Mouse (Mus musculus) embryonic fibroblast, embryonic 13.5 days (primary cell): ENCODE measurements around the gene Dtd2.

ENCODE experiments used
- CTCF ChIP-seq: IDR thresholded peaks from 2 replicates; pipeline ENCODE4 v1.5.1; 2011; ENCODE audit warnings: mild to moderate bottlenecking, control low read depth, low read length, moderate library complexity, borderline replicate concordance; ENCODE audit not compliant: insufficient read depth
- POLR2A ChIP-seq: IDR thresholded peaks from 2 replicates; pipeline ENCODE4 v1.6.1; 2011; ENCODE audit warnings: low read depth, mild to moderate bottlenecking, control low read depth, low read length, moderate library complexity

GRCm38 (mm10) chr12:51969092-51969491 lies 37.2 kb downstream of the Dtd2 start:
- TF ChIP-seq CTCF (no peak), POLR2A (no peak)
